Mouse (Mus musculus): ENCODE data around the gene Satb2. TPM values are rescaled to one million over a fixed set of nuclear protein-coding genes. Genes with fewer than 3 reads are reported as not detected.

Satb2 gene
- polyA plus RNA-seq, 1 experiment from 2014 or later, result 0.17 TPM

DNA sequence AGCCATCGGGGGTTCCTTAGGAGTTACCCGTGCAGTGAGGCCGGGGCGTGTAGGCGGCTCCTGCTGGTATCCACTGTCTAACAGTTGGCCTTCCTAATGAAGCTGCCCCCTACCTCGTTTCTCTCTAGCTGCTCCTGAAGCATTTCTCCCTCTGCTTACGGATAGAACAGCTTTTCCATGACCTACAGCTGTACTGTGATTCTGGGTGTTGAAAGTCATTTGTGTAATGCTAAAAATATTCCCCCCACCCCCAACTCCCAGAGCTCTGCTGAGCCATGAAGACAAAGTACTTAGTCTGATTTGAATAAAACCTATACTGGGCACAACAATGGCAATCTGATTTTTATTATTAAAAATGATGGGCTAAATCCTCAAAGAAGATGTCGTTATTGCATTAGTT is 121.2 kb downstream of the Satb2 start:
- H3K9ac ChIP-seq (replicated peaks; ENCODE audit: low read depth), result no peak overlapping the region
- no peak for DNase-seq (ENCODE audit: low spot score)
- no peak for ATAC-seq
- no peaks in the 10 kb centered on the region for H3K9me3 ChIP-seq (ENCODE audit: low read length)
- H3K4me3 ChIP-seq (ENCODE audit: low read depth, low read length), result no peak overlapping the region
- no peaks in the 10 kb centered on the region for H3K4me1 ChIP-seq (ENCODE audit: insufficient read depth, low read depth, low read length)
- no peaks in the 10 kb centered on the region for H3K27me3 ChIP-seq (replicated peaks; ENCODE audit: insufficient read depth, low read length)
- H3K4me2 ChIP-seq (replicated peaks; ENCODE audit: low read depth, low read length), result no peak overlapping the region
- WGBS, result 77% methylated on average over 8 of the region's 8 CpGs
- TF ChIP-seq CTCF (IDR thresholded peaks at IDR 0.05), result no peak
- no peak for TF ChIP-seq EP300 (IDR thresholded peaks at IDR 0.05)
- H3K27ac ChIP-seq (ENCODE audit: low read length), result no peak overlapping the region
- H3K36me3 ChIP-seq (ENCODE audit: insufficient read depth, low read length), result no peaks in the 10 kb centered on the region

DNA sequence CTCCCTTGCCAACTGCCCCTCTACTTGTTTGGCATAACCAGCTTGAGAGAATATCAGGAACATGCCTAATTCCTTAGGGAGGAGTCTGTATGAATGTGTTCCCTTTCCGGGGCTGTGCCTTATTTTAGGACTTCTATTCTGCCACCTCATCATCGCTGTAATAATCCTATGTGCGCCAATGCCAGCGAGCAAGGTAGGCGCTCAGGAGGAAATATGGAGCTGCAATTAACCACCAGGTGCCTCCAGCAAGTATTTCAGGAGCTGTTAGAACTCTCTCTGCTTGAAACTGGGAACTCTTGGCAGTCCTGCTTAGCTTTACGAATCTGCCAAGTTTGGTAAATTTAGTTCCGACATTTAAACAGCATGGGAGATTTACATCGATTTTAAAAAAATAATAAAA is 128.0 kb downstream of the Satb2 start:
- WGBS, result 90% methylated on average over 8 of the region's 8 CpGs
- Histone ChIP-seq H3K36me3 (ENCODE audit: insufficient read depth, low read length) (no peaks in the 10 kb centered on the region), H3K4me2 (replicated peaks; ENCODE audit: low read depth, low read length) (no peak overlapping the region), H3K4me3 (ENCODE audit: low read depth, low read length) (no peak overlapping the region), H3K9me3 (ENCODE audit: low read length) (no peaks in the 10 kb centered on the region), H3K27me3 (replicated peaks; ENCODE audit: insufficient read depth, low read length) (no peaks in the 10 kb centered on the region), H3K9ac (replicated peaks; ENCODE audit: low read depth) (no peak overlapping the region), H3K27ac (ENCODE audit: low read length) (no peak overlapping the region), H3K4me1 (ENCODE audit: insufficient read depth, low read depth, low read length) (no peaks in the 10 kb centered on the region)
- TF ChIP-seq CTCF (IDR thresholded peaks at IDR 0.05) (no peak), EP300 (IDR thresholded peaks at IDR 0.05) (no peak)
- ATAC-seq, result no peak
- no peak for DNase-seq (ENCODE audit: low spot score)

DNA sequence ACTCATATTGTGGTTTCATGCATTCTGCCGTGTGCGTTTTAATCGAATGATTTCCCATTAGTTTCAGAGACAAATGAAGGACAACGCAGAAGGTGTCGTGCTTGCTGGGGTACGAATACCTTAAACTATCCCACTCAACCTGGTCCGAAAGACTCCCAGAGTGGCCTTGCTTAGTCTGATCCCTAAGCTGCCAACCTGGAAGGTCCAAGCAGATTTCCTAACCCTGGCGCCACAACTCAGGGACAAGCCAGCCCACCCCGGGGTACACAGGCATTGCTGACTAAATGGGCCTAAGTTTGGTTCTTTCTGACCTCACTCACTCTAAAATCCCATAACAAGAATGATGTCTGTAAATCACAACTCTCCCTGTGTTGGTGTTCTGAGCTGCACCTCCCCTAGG is 132.1 kb downstream of the Satb2 start:
- WGBS, result 95% methylated on average over 9 of the region's 9 CpGs
- no peak overlapping the region for H3K4me3 ChIP-seq (ENCODE audit: low read depth, low read length)
- no peak for ATAC-seq

DNA sequence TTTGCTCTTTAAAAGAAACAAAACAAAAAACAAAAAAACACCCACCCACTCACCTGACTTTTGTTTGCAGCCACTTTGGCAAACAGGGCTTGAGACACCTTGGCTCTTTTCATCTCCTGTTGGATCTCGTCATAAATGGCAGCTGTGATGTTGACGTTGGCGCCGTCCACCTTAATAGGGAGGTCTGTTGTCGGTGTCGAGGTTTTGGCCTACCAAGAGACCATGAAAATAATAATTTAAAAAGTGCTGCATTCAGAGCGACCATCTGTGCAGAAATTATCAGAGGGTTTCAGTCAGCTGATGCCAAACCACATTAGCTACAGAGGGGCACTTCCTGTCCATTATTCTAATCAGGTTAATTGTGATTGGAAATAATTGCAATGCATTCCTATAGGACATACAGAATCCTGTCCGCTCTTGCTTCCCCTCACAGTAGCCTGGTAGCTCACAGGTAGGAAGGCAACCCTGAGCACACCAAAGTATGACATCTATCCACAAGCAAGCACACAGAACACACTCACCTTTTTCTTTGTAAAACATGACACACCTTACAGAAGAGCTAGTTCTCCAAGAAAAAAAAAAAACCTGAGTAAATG is 132.8 kb downstream of the Satb2 start:
- no peaks in the 10 kb centered on the region for H3K9me3 ChIP-seq (ENCODE audit: low read length)
- no peaks in the 10 kb centered on the region for H3K36me3 ChIP-seq (ENCODE audit: insufficient read depth, low read length)
- H3K4me3 ChIP-seq (ENCODE audit: low read depth, low read length), result no peak overlapping the region
- no peak overlapping the region for H3K27ac ChIP-seq (ENCODE audit: low read length)
- H3K4me1 ChIP-seq (ENCODE audit: insufficient read depth, low read depth, low read length), result no peaks in the 10 kb centered on the region
- no peak overlapping the region for H3K4me2 ChIP-seq (replicated peaks; ENCODE audit: low read depth, low read length)
- H3K9ac ChIP-seq (replicated peaks; ENCODE audit: low read depth), result no peak overlapping the region
- no peak for TF ChIP-seq EP300 (IDR thresholded peaks at IDR 0.05)
- TF ChIP-seq CTCF (IDR thresholded peaks at IDR 0.05), result no peak
- WGBS, result 76% methylated on average over 8 of the region's 8 CpGs
- DNase-seq (ENCODE audit: low spot score) (no peak), ATAC-seq (no peak)
- H3K27me3 ChIP-seq (replicated peaks; ENCODE audit: insufficient read depth, low read length), result no peaks in the 10 kb centered on the region

More for the DNA sequence above, 132.1 kb downstream of the Satb2 start:
- H3K4me1 ChIP-seq (ENCODE audit: insufficient read depth, low read depth, low read length), result no peaks in the 10 kb centered on the region
- DNase-seq (ENCODE audit: low spot score), result no peak
- H3K36me3 ChIP-seq (ENCODE audit: insufficient read depth, low read length), result no peaks in the 10 kb centered on the region
- H3K27ac ChIP-seq (ENCODE audit: low read length), result no peak overlapping the region
- TF ChIP-seq CTCF (IDR thresholded peaks at IDR 0.05) (no peak), EP300 (IDR thresholded peaks at IDR 0.05) (no peak)
- no peak overlapping the region for H3K4me2 ChIP-seq (replicated peaks; ENCODE audit: low read depth, low read length)
- H3K9ac ChIP-seq (replicated peaks; ENCODE audit: low read depth), result no peak overlapping the region
- H3K27me3 ChIP-seq (replicated peaks; ENCODE audit: insufficient read depth, low read length), result no peaks in the 10 kb centered on the region
- no peaks in the 10 kb centered on the region for H3K9me3 ChIP-seq (ENCODE audit: low read length)

DNA sequence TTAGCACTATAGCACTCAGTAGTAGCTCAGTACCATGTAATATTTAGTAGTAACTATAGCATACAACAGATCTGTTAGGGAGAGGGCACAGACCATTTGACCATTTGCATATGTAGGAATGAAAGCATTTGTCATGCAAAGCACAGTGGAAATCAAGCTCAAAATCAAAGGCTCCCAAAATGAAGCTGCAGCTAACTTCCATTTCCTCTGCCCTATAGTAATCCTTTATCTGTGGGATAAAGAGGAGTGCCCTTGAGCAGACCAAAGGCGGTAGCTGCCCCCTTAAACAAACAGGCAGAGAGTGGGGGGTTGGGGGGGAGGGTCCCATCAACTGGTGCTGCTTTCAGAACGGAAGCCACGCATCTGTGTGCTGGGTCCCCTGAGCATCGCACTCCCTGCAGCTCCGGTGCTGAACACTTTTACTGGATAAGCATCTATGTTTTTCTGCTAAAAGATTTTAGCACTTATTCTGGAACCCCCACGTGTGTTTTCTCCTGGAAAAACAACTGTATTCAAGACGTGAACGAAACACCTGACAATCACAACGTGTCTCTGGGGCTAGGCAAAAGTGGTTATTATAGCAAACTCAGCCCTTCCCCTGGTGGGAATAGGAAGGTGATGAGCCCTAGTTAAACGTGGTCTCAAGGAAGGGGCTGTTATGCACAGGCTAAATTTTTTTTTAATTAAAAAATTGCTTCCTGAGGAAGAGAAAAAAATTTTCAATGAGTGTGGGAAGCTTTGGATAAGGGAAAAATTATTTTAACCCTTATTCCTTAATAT is 133.7 kb downstream of the Satb2 start:
- H3K27ac ChIP-seq (ENCODE audit: low read length), result no peak overlapping the region
- no peaks in the 10 kb centered on the region for H3K27me3 ChIP-seq (replicated peaks; ENCODE audit: insufficient read depth, low read length)
- H3K4me2 ChIP-seq (replicated peaks; ENCODE audit: low read depth, low read length), result no peak overlapping the region
- H3K4me3 ChIP-seq (ENCODE audit: low read depth, low read length), result no peak overlapping the region
- TF ChIP-seq CTCF (IDR thresholded peaks at IDR 0.05) (no peak), EP300 (IDR thresholded peaks at IDR 0.05) (no peak)
- H3K9me3 ChIP-seq (ENCODE audit: low read length), result no peaks in the 10 kb centered on the region
- no peaks in the 10 kb centered on the region for H3K4me1 ChIP-seq (ENCODE audit: insufficient read depth, low read depth, low read length)
- no peaks in the 10 kb centered on the region for H3K36me3 ChIP-seq (ENCODE audit: insufficient read depth, low read length)
- ATAC-seq, result no peak
- WGBS, result 25% methylated on average over 10 of the region's 10 CpGs
- H3K9ac ChIP-seq (replicated peaks; ENCODE audit: low read depth), result no peak overlapping the region
- no peak for DNase-seq (ENCODE audit: low spot score)

DNA sequence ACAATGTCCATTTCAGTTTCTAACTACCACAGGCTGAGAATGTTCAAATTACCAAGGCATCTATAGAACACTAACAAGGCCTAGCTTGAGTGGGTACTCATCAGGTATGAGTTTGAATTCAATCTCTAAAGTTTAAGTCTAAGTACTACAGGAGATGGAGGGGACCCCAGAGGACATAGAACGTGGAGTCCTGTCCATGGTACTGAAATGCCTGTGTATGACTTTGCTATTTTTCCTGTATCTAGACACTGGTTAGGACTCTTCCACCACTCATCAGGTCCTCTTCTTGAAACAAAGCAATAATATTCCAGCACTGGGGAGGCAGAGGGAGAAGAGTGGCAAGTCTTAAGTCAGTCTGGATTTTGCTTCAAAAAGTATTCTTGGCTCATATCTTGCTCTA is 139.5 kb downstream of the Satb2 start:
- no peak overlapping the region for H3K9ac ChIP-seq (replicated peaks; ENCODE audit: low read depth)
- TF ChIP-seq CTCF (IDR thresholded peaks at IDR 0.05) (no peak), EP300 (IDR thresholded peaks at IDR 0.05) (no peak)
- H3K27ac ChIP-seq (ENCODE audit: low read length), result no peak overlapping the region
- H3K4me1 ChIP-seq (ENCODE audit: insufficient read depth, low read depth, low read length), result no peaks in the 10 kb centered on the region
- H3K4me2 ChIP-seq (replicated peaks; ENCODE audit: low read depth, low read length), result no peak overlapping the region
- H3K36me3 ChIP-seq (ENCODE audit: insufficient read depth, low read length), result no peaks in the 10 kb centered on the region
- H3K4me3 ChIP-seq (ENCODE audit: low read depth, low read length), result no peak overlapping the region
- peak; percentile 25 for DNase-seq (ENCODE audit: low spot score)
- 25% methylated on average over 1 of the region's 1 CpGs for WGBS
- H3K9me3 ChIP-seq (ENCODE audit: low read length), result no peaks in the 10 kb centered on the region
- no peaks in the 10 kb centered on the region for H3K27me3 ChIP-seq (replicated peaks; ENCODE audit: insufficient read depth, low read length)
- no peak for ATAC-seq
